Mouse (Mus musculus): ENCODE measurements around the gene Iqsec1. TPM values are rescaled to one million over a fixed set of nuclear protein-coding genes. Genes with fewer than 3 reads are reported as not detected.

Gene Iqsec1
- polyA plus RNA-seq, 1 experiment from 2014 or later: 10.7 TPM

DNA sequence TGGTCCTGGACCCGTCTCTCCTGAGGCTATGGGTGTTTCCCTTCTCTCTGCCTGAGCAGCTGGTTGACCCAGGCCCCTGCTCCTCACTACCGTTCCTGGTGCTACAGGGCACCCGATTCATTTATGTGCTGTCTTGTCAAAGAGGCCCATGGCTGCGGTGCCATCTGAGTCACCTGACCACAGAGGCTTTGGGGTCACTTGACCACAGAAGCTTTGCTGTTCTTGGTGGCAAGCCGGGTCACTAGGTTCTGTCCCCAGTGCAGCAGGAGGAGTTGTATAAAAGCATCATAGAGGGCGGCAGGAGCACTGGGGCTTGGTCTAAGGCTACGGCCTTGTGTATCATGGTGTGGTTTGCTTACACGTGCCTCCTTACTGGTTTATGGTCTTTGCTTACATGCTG lies 375.2 kb downstream of the Iqsec1 start:
- Histone ChIP-seq H3K27me3 (replicated peaks) (no peaks in the 10 kb centered on the region), H3K4me3 (replicated peaks) (no peak overlapping the region), H3K4me2 (no peak overlapping the region), H3K9me3 (no peaks in the 10 kb centered on the region), H3K9ac (no peak overlapping the region), H3K27ac (no peak overlapping the region), H3K4me1 (no peaks in the 10 kb centered on the region), H3K36me3 (no peaks in the 10 kb centered on the region)
- no peak for ATAC-seq (ENCODE audit: insufficient read depth, low FRiP score, low read depth)
- WGBS: 81% methylated on average over 8 of the region's 8 CpGs

DNA sequence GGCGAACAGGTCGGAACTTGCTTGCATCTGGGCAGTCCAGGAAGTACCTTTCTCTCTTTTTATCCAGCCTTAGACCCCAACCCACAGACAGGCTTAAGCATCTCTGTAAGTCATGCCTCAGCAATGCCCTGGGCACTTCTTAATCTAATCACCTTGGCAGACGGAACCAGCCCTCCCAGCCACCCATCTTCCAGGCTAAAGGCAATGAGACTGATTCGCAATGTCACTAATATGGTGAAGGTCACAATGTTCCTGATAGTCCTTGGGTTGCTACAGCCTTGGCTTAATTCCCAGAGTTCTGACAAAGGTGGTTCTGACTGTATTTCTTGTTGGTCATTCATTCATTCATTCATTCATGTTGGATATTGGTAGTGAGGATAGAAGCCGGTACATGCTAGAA lies 378.2 kb downstream of the Iqsec1 start:
- 87% methylated on average over 5 of the region's 5 CpGs for WGBS
- ATAC-seq (ENCODE audit: insufficient read depth, low FRiP score, low read depth): no peak
- no peak overlapping the region for H3K4me2 ChIP-seq
- peaks cover 7% of the 10 kb centered on the region; the same call in 1 of the 2 replicates for H3K4me1 ChIP-seq
- H3K27me3 ChIP-seq (replicated peaks): no peaks in the 10 kb centered on the region
- H3K9ac ChIP-seq: no peak overlapping the region
- no peaks in the 10 kb centered on the region for H3K36me3 ChIP-seq
- H3K4me3 ChIP-seq (replicated peaks): no peak overlapping the region
- H3K9me3 ChIP-seq: no peaks in the 10 kb centered on the region
- no peak overlapping the region for H3K27ac ChIP-seq

DNA sequence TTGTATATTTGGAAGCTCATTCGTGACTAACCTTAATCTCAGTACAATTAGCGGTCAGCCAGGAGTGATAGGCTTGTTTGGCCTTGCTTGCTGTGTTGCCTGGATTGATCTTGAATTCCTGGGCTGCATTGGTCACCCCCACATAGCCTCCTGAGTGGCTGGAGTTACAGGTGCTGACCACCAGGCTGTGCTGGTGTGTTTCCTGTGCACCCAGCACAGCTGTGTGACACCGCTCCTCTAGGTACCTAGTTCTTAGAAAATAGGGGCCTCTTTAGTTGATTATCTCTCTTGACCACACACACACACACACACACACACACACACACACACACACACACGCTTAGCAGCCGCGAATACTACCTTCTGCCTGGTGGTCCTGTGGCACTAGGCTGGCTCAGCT lies 380.3 kb downstream of the Iqsec1 start:
- peaks cover 7% of the 10 kb centered on the region; the same call in 1 of the 2 replicates for H3K4me1 ChIP-seq

DNA sequence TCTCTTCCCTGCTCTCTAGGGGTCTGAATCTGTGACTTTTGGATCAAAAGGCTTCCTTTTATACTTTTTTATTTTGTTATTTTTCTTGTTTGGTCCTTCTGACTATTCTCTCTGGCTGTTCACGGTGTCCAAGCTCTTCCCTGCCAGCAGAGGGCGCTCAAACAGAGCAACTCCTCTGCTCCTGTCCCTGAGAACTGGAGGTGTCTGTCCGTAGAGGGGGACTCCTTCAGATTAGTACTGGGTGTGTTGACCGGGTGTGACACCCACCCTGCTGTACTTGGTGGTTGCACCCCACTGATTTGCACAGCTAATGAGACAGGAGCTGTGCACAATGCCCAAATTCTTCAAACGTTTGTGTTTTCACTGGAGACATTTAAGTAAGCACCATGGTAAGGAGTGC lies 381.3 kb downstream of the Iqsec1 start:
- ATAC-seq (ENCODE audit: insufficient read depth, low FRiP score, low read depth): no peak
- H3K9me3 ChIP-seq: no peaks in the 10 kb centered on the region
- H3K9ac ChIP-seq: no peak overlapping the region
- no peak overlapping the region for H3K4me3 ChIP-seq (replicated peaks)
- H3K36me3 ChIP-seq: no peaks in the 10 kb centered on the region
- WGBS: 13% methylated on average over 5 of the region's 5 CpGs
- no peak overlapping the region for H3K4me2 ChIP-seq
- H3K27me3 ChIP-seq (replicated peaks): no peaks in the 10 kb centered on the region
- peaks cover 7% of the 10 kb centered on the region; the same call in 1 of the 2 replicates for H3K4me1 ChIP-seq
- H3K27ac ChIP-seq: no peak overlapping the region

More for the DNA sequence above, 380.3 kb downstream of the Iqsec1 start:
- Histone ChIP-seq H3K36me3 (no peaks in the 10 kb centered on the region), H3K27ac (no peak overlapping the region), H3K27me3 (replicated peaks) (no peaks in the 10 kb centered on the region), H3K9me3 (no peaks in the 10 kb centered on the region), H3K9ac (no peak overlapping the region), H3K4me2 (no peak overlapping the region), H3K4me3 (replicated peaks) (no peak overlapping the region)
- WGBS: 60% methylated on average over 6 of the region's 6 CpGs
- ATAC-seq (ENCODE audit: insufficient read depth, low FRiP score, low read depth): peak; percentile 33; the same call in 1 of the 2 replicates

- Histone ChIP-seq H3K4me2 (no peak overlapping the region), H3K36me3 (no peaks in the 10 kb centered on the region), H3K9me3 (no peaks in the 10 kb centered on the region), H3K4me1 (peaks cover 7% of the 10 kb centered on the region; the same call in 1 of the 2 replicates), H3K9ac (no peak overlapping the region), H3K27ac (no peak overlapping the region), H3K4me3 (replicated peaks) (no peak overlapping the region), H3K27me3 (replicated peaks) (no peaks in the 10 kb centered on the region)
- WGBS: 37% methylated on average over 7 of the region's 7 CpGs
- no peak for ATAC-seq (ENCODE audit: insufficient read depth, low FRiP score, low read depth)
Measured at GRCm38 (mm10) chr6:90606538-90606937, 381.9 kb downstream of the Iqsec1 start.

Small RNA genes lying within 50 kb of the gene (microRNA-seq; reads per million reads assigned to microRNA genes)
- not detected for gene Gm24816

Other genes starting within 250 kb of the Iqsec1 start
- gene Nup210, start 128.1 kb upstream of the Iqsec1 start, polyA plus RNA-seq (2015; fragmentation: Nextera tagmentation; extraction: Ambion mirVana): 14.3 and 16.2 TPM in 2 replicates
- 9.9 and 12.0 TPM in 2 replicates for gene Hdac11, start 168.0 kb upstream of the Iqsec1 start, polyA plus RNA-seq (2015; fragmentation: Nextera tagmentation; extraction: Ambion mirVana)
- gene Fbln2, start 223.8 kb upstream of the Iqsec1 start, polyA plus RNA-seq (2015; fragmentation: Nextera tagmentation; extraction: Ambion mirVana): 51.7 and 58.1 TPM in 2 replicates

All from stomach, embryonic 15.5 days (tissue).